Mouse (Mus musculus): Measurements from ENCODE around the gene Cers5.

Gene Cers5

GRCm38 (mm10) chr15:99790464-99790863 is 17.8 kb upstream of the Cers5 start:
- in situ Hi-C loops (cut with MboI, MseI), result no loop called here

GRCm38 (mm10) chr15:99787625-99788120 is 15.0 kb upstream of the Cers5 start:
- in situ Hi-C loops (cut with MboI, MseI), result no loop called here

- in situ Hi-C loops (cut with MboI, MseI), result no loop called here
Observed at GRCm38 (mm10) chr15:99778677-99779335, 6.1 kb upstream of the Cers5 start.

- in situ Hi-C loops (cut with MboI, MseI), result no loop called here
Observed at GRCm38 (mm10) chr15:99778148-99778547, 5.5 kb upstream of the Cers5 start.

GRCm38 (mm10) chr15:99772925-99773324 is 240 bp upstream of the Cers5 start:
- in situ Hi-C loops (cut with MboI, MseI), result loop anchor here (5.0 kb wide), 1 partner anchor 46 kb away; the partner anchor contains the start of gene Cox14

- in situ Hi-C loops (cut with MboI, MseI), result loop anchor here (5.0 kb wide), 1 partner anchor 45 kb away; the partner anchor contains the start of gene Cox14
Observed at GRCm38 (mm10) chr15:99772277-99772880, 306 bp downstream of the Cers5 start.

- in situ Hi-C loops (cut with MboI, MseI), result loop anchor here (5.0 kb wide), 1 partner anchor 44 kb away; the partner anchor contains the start of gene Cox14
Observed at GRCm38 (mm10) chr15:99771601-99772276, 946 bp downstream of the Cers5 start.

GRCm38 (mm10) chr15:99771004-99771500 is 1.6 kb downstream of the Cers5 start:
- in situ Hi-C loops (cut with MboI, MseI), result loop anchor here (5.0 kb wide), 1 partner anchor 44 kb away; the partner anchor contains the start of gene Cox14

- in situ Hi-C loops (cut with MboI, MseI), result no loop called here
Observed at GRCm38 (mm10) chr15:99768761-99769160, 3.9 kb downstream of the Cers5 start.

GRCm38 (mm10) chr15:99767467-99767866 is 5.2 kb downstream of the Cers5 start:
- in situ Hi-C loops (cut with MboI, MseI), result no loop called here

- in situ Hi-C loops (cut with MboI, MseI), result no loop called here
Observed at GRCm38 (mm10) chr15:99754204-99754603, 18.5 kb downstream of the Cers5 start.

- in situ Hi-C loops (cut with MboI, MseI), result no loop called here
Observed at GRCm38 (mm10) chr15:99740229-99740628, 32.5 kb downstream of the Cers5 start.

GRCm38 (mm10) chr15:99736675-99737074 is 36.0 kb downstream of the Cers5 start:
- in situ Hi-C loops (cut with MboI, MseI), result no loop called here

GRCm38 (mm10) chr15:99735631-99736030 is 37.1 kb downstream of the Cers5 start:
- in situ Hi-C loops (cut with MboI, MseI), result no loop called here

GRCm38 (mm10) chr15:99733186-99733585 is 39.5 kb downstream of the Cers5 start:
- in situ Hi-C loops (cut with MboI, MseI), result no loop called here

- in situ Hi-C loops (cut with MboI, MseI), result no loop called here
Observed at GRCm38 (mm10) chr15:99731678-99732077, 41.0 kb downstream of the Cers5 start.

- in situ Hi-C loops (cut with MboI, MseI), result no loop called here
Observed at GRCm38 (mm10) chr15:99731167-99731566, 41.5 kb downstream of the Cers5 start.

- in situ Hi-C loops (cut with MboI, MseI), result loop anchor here (5.0 kb wide), 1 partner anchor 43 kb away; the partner anchor contains the start of gene Cers5
Observed at GRCm38 (mm10) chr15:99729056-99729783, 43.5 kb downstream of the Cers5 start.

- in situ Hi-C loops (cut with MboI, MseI), result loop anchor here (5.0 kb wide), 1 partner anchor 44 kb away; the partner anchor contains the start of gene Cers5
Observed at GRCm38 (mm10) chr15:99728211-99728610, 44.5 kb downstream of the Cers5 start.

- in situ Hi-C loops (cut with MboI, MseI), result loop anchor here (5.0 kb wide), 1 partner anchor 45 kb away; the partner anchor contains the start of gene Cers5
Observed at GRCm38 (mm10) chr15:99727525-99727924, 45.2 kb downstream of the Cers5 start.

GRCm38 (mm10) chr15:99727039-99727438 is 45.6 kb downstream of the Cers5 start:
- in situ Hi-C loops (cut with MboI, MseI), result loop anchor here (5.0 kb wide), 1 partner anchor 45 kb away; the partner anchor contains the start of gene Cers5

Data from T-helper 1 cell (primary cell).